Mouse (Mus musculus): ENCODE measurements around the gene Kctd18.

The Kctd18 gene

DNA sequence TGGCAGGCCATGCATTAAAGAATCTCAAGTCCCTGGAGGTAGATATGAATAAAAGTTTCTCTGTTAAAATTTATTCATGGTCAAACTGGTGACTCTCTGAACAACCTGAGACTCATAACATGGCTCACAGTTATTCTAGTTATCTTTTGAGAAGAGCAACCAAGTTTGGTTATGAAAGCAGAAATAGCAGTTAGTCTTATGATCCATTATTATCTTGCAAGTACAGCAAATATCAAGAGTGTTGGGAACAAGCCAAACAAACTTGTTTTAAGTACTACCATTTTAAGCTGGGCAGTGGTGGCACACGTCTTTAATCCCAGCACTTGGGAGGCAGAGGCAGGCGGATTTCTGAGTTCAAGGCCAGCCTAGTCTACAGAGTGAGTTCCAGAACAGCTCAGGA lies 27.5 kb downstream of the Kctd18 start:
- no peak for ATAC-seq (ENCODE audit: low TSS enrichment)

- ATAC-seq (ENCODE audit: low TSS enrichment): no peak
Measured at GRCm38 (mm10) chr1:57989052-57989600, 29.6 kb downstream of the Kctd18 start.

- ATAC-seq (ENCODE audit: low TSS enrichment): no peak
Measured at GRCm38 (mm10) chr1:57976860-57977259, 41.9 kb downstream of the Kctd18 start.

DNA sequence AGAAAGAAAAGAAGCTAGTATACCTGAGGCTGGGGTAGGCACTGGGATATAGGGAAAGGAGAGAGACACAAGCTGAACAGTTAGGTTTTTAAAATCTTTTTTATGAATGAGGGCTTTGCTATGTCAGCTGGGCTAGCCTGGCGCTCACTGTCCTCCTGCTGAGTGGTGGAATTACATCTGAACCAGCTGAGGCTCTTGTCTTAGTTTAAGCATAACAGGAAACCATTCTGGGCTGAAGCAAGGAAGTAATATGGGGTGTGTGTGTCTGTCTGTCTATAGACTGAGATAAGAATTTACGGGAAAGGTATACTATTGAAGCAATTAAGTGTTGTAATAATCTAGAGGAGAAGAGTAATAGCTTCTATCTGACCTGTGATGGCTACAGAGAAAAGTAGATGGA lies 47.2 kb downstream of the Kctd18 start:
- ATAC-seq (ENCODE audit: low TSS enrichment): no peak

DNA sequence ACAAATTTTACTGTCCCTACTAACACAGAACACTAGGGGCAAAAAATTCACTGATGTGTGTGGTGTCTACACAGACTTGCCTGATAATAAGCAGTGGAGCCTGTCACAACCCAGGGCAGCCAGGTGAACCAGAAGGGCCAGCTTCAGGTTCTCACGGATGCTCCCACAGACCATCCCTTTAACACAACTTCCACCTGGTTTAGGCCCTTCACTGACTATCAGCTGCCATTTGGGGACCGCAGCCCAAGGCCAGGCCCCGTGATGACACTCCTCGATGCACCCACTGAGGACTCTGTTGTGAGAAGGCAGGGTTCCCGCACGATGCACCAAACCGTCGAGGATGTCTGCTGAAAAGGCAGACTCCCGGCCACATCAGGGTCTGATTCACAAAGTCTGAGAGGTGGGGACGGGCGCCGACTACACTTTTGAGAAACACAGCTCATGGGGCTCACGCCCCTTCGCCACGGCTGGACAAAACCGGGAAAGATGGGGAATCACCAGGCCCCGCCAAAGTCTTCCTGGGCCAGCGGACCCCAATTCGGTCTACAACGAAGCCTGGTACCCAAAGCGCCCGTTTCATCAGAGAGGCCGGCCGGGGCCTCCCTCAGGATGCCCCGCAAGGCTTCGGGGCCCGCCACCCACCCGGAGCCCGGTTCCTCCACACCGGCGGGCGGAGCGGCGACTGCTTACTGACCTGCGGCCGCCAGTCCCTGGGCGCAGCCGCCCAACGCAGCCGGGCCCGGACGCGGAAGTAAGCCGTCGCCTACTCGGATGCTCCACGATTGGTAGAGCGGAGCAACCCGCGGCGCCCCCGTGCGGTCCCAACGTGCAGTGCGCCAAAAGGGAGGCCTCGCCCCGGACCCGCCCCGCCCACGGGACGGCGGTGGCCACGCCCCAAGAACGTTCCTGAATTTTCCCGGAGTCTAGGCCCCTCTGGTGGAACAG lies 49.2 kb downstream of the Kctd18 start:
- ATAC-seq (ENCODE audit: low TSS enrichment): peak; percentile 99

GRCm38 (mm10) chr1:57955774-57956173 lies 63.0 kb downstream of the Kctd18 start:
- ATAC-seq (ENCODE audit: low TSS enrichment): no peak

- no peak for ATAC-seq (ENCODE audit: low TSS enrichment)
Measured at GRCm38 (mm10) chr1:57954376-57954765, 64.4 kb downstream of the Kctd18 start.

DNA sequence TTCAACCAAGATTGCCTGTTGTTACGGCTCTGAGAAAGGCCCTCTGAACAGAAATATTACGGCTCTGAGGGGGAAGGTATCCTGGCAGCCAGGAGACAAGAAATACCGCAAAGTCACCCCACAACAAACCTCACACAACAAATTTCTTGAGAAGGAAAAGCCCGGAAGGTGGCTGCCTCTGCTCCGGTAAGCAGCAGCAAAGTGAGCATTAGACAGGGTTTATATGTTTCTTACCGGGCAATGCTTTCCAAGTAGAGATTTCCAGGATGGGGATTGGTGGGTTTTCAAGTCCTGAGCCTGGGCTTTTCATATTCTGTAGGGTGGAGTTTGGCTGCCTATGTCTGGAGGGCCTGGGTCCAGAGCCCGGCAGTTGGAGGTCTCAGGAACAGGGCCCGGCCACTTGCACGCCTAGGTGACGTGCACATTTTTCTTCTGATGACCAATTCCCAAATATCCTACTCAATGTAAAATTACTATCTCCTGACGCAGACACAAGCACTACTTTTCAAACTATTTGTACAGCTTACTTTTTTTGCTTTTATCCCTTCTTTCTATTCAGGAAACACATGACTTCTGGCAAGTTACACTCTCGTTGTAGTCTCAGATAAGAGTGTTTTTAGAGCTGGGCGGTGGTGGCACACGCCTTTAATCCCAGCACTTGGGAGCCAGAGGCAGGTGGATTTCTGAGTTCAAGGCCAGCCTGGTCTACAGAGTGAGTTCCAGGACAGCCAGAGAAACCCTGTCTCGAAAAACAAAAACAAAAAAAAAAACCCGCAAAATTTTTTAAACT lies 65.0 kb downstream of the Kctd18 start:
- no peak for ATAC-seq (ENCODE audit: low TSS enrichment)

- ATAC-seq (ENCODE audit: low TSS enrichment): no peak
Measured at GRCm38 (mm10) chr1:57952509-57952908, 66.2 kb downstream of the Kctd18 start.

DNA sequence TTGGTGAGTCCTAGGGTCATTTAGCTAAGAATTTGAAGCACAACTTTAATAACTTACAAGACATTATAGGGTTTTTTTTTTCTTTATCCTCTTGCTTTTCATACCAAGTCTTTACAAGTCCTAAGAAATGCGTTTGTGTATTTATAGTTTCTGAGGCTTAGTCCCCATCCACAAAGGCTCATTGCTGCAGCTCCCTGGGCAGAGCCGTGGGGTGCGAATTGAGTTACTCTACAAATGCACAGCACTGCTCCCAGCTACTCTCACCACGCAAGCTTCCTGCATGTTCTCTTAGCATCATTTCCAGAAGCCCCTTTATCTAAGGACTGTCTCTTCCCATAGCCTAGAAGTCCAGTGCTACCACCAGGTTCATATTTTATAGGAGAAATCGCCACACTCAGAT lies 69.0 kb downstream of the Kctd18 start:
- no peak for ATAC-seq (ENCODE audit: low TSS enrichment)

DNA sequence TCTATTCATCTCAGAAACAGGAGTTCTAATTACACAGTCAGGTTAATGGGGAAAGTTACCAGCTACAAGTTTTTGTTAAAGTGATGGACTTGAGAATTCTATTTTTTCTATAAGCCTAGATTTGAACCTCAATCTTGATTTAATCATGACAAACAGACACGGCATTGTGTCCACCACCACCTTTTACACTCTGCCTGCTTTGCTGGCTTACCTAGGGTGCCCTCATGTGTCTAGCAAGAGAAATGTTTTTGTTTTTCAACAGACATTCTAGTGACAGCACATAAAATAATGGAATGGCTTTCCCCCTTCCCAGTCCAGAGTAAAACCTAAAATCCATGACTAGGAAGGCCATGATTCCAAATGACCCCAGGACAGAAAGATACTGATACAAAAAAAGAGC lies 69.6 kb downstream of the Kctd18 start:
- peak; percentile 67; the same call in 1 of the 2 replicates for ATAC-seq (ENCODE audit: low TSS enrichment)

GRCm38 (mm10) chr1:57947552-57948347 lies 71.0 kb downstream of the Kctd18 start:
- ATAC-seq (ENCODE audit: low TSS enrichment): no peak

DNA sequence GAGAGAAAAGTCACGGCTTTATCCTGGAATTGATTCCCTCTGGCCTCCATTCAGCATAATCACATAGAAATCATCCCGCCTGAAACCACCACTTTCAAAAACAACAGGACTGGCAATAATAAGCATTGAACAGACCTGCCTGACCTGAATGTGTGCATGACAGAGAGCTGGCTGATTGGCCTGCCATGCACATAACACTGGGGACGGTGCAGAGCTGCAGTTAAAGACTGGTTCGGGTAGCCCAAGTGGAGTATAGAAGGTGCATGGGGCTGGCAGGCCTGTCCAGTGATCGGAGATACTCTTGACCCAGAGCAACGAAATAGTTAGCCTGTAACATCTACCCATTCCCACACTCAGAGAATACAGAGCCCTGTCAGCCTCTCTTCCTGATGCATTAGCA lies 76.5 kb downstream of the Kctd18 start:
- ATAC-seq (ENCODE audit: low TSS enrichment): no peak

DNA sequence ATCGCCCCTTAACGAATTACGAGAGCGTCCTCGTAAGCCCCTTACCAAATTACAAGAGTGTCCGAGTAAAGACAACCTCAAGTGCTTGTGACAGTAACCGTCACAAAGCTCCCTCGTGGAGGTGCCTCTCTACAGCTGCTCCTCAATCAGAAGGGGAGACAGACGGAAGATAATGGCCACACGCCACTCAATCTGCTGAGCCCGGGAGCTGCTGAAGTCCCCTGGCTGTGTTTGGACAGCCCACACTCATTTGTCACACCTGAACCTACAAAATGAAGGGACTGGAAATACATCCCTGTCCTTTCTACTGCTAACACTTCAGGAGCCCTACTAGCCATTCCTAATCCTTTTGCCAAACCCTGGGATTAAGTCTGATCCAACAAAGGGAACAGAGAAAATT lies 77.0 kb downstream of the Kctd18 start:
- ATAC-seq (ENCODE audit: low TSS enrichment): no peak

DNA sequence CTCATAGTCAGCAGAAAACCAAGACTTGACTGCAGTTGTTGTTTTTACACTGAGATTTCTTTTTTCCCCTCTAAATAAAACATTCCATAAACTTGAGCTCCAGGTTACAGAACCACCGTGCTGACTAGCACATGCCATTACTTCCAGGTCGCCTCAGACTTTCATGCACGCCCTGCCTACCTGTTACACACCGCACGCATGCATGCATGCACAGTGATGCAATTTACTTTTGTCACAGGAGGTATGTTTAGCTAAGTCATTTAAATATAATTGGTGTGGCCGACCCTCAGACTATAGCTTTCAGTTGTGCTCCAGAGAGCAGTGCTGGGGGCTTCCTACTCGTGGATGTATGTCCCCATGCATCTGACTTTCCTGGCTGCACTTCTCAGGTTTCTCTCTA lies 77.7 kb downstream of the Kctd18 start:
- ATAC-seq (ENCODE audit: low TSS enrichment): no peak

DNA sequence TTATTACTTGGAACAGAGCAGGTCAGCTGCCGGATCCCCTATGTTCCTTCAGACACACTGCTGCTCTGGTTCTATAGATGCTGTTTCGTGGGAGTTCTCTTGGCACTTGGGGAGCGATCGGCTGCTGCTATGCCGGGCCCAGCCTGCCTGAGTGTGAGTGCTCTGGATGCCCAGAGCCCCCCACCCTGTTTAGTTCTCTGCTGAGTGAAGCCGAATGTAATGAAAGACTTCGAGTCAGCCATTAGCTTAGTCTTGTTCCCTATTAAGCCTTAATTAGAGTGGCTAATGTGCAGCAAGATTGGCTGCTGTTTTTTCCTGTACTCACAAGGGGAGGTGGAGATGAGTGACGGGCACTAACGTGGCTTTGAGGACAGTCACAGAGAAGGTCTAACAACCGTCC lies 78.1 kb downstream of the Kctd18 start:
- 0 out of 2 replicates have a peak, but pooled peaks have one; percentile 64 for ATAC-seq (ENCODE audit: low TSS enrichment)

GRCm38 (mm10) chr1:57934287-57934686 lies 84.5 kb downstream of the Kctd18 start:
- peak; percentile 61; the same call in 1 of the 2 replicates for ATAC-seq (ENCODE audit: low TSS enrichment)

- ATAC-seq (ENCODE audit: low TSS enrichment): no peak
Measured at GRCm38 (mm10) chr1:57918567-57918966, 100.2 kb downstream of the Kctd18 start.

DNA sequence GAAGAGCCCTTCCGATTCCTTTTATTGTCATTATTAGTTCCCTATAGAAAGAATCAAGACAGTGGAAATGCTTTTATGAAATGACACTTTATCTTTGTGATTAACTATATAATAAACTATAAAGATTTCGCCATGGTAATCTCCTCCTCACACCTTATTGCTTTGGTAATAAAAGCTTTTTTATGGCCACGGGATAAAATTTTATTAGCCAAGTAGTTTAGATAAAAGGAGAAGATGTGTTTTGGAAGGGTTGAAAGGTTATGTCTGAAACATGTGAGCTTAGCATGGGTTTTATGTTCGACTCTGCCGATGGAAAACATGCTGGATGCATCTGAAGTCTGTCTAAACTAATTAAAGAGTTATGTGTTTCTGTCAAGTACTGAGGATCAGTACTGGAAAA lies 101.4 kb downstream of the Kctd18 start:
- ATAC-seq (ENCODE audit: low TSS enrichment): no peak

GRCm38 (mm10) chr1:57911561-57911960 lies 107.2 kb downstream of the Kctd18 start:
- ATAC-seq (ENCODE audit: low TSS enrichment): no peak

- ATAC-seq (ENCODE audit: low TSS enrichment): no peak
Measured at GRCm38 (mm10) chr1:57906312-57906711, 112.4 kb downstream of the Kctd18 start.

DNA sequence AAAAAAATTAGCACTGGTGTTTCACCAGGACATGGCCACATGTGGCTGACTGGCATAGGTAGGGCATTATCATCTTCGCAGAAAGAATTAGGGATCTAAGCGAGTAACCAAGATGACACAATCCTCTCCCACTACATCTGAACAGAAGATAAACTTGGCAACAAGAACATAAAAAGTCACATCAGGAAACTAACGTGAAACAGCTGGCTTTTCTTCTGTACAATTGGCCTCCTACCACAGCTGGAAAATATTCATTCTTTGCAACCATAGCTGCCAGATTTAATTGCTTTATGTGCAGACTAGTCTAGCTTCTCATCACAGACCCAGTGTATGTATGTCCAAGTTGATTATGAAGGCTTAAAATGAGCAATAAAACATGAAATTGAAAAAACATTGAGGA lies 112.8 kb downstream of the Kctd18 start:
- ATAC-seq (ENCODE audit: low TSS enrichment): no peak
